Mouse (Mus musculus): ENCODE results near the gene Afg1l. TPM values are rescaled to one million over a fixed set of nuclear protein-coding genes. Genes with fewer than 3 reads are reported as not detected.

Afg1l gene
- total and polyA plus RNA-seq, 3 experiments, result 3.7 to 9.2 (median 8.4) TPM

DNA sequence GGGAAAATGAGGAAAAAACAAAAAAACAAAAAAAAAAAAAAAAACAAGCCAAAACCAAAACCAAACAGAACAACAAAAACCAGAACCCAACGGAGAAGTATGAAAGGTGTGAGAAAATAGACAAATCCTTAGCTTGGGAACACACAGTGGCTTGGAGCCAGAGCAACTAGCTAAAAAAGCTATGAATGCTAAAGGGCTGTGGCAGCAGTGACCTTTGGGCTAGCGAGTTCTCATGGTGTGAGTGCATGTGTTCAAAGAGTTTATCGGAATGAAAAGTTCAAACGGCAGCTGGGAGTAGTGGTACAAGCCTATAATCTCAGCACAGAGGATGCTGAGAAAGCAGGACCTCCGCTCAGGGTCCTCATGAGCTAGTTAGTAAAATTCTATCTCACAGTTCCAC, 214.2 kb downstream of the Afg1l start:
- TF ChIP-seq CTCF (IDR thresholded peaks at IDR 0.05; ENCODE audit: low read depth, low read length), result no peak
- no peak for TF ChIP-seq TAL1 (conservative IDR thresholded peaks at IDR 0.05; ENCODE audit: low read depth, low read length)
- TF ChIP-seq GATA2 (IDR thresholded peaks at IDR 0.05; ENCODE audit: borderline replicate concordance, low read depth, low read length), result no peak
- no peak for TF ChIP-seq GATA1 (IDR thresholded peaks at IDR 0.05; ENCODE audit: borderline replicate concordance, low read length)
- TF ChIP-seq POLR2AphosphoS5 (IDR thresholded peaks at IDR 0.05; ENCODE audit: insufficient replicate concordance, low read depth, low read length), result no peak
- ATAC-seq (ENCODE audit: extremely low read depth, insufficient number of reproducible peaks, low FRiP score, poor library complexity, severe bottlenecking) (no peak), DNase-seq (ENCODE audit: low spot score) (no peak)
- no peaks in the 10 kb centered on the region for H3K27me3 ChIP-seq (ENCODE audit: insufficient read depth, low read length)
- H3K4me1 ChIP-seq (ENCODE audit: insufficient read depth, low read depth, low read length), result peaks cover 92% of the 10 kb centered on the region
- H3K4me3 ChIP-seq (ENCODE audit: low read depth, low read length), result no peak overlapping the region; the same call in 1 of the 2 replicates
- peaks cover 16% of the 10 kb centered on the region for H3K9me3 ChIP-seq (replicated peaks)
- peaks cover 90% of the 10 kb centered on the region for H3K36me3 ChIP-seq (replicated peaks)

DNA sequence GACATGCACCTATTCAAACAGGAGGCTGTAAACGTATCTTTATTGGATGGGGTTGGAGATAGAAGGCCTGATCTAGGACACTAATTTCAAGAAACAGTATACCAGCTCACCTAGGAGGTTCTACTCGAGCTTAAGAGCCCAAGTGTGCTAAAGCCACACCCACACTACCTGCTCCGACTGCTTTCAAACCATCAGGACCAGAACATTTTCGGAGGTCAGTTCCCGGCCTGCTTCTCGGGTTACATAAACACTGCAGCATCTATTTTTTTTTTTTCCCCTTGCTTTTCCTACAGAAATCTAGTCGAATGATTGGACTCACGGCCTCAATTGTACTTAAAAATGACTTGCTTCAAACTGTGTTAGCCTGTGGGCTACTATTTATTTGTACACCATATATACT, 214.7 kb downstream of the Afg1l start:
- Histone ChIP-seq H3K4me3 (ENCODE audit: low read depth, low read length) (no peak overlapping the region), H3K4me1 (ENCODE audit: insufficient read depth, low read depth, low read length) (peaks cover 92% of the 10 kb centered on the region), H3K36me3 (replicated peaks) (peaks cover 90% of the 10 kb centered on the region), H3K9me3 (replicated peaks) (peaks cover 16% of the 10 kb centered on the region), H3K27me3 (ENCODE audit: insufficient read depth, low read length) (no peaks in the 10 kb centered on the region)
- DNase-seq (ENCODE audit: low spot score) (no peak), ATAC-seq (ENCODE audit: extremely low read depth, insufficient number of reproducible peaks, low FRiP score, poor library complexity, severe bottlenecking) (no peak)
- TF ChIP-seq GATA1 (IDR thresholded peaks at IDR 0.05; ENCODE audit: borderline replicate concordance, low read length), result no peak
- TF ChIP-seq GATA2 (IDR thresholded peaks at IDR 0.05; ENCODE audit: borderline replicate concordance, low read depth, low read length), result no peak
- TF ChIP-seq TAL1 (conservative IDR thresholded peaks at IDR 0.05; ENCODE audit: low read depth, low read length), result no peak
- no peak for TF ChIP-seq POLR2AphosphoS5 (IDR thresholded peaks at IDR 0.05; ENCODE audit: insufficient replicate concordance, low read depth, low read length)
- TF ChIP-seq CTCF (IDR thresholded peaks at IDR 0.05; ENCODE audit: low read depth, low read length), result no peak

Other genes with a start within 250 kb of the Afg1l start
- 67.1 and 98.4 TPM in 2 replicates for gene Foxo3, start 201.8 kb downstream of the Afg1l start, total RNA-seq (2014; fragmentation: Nextera tagmentation)
- gene Foxo3, start 201.8 kb downstream of the Afg1l start, total RNA-seq (2017), result 39.3 and 45.5 TPM in 2 replicates
- 59.2 and 67.0 TPM in 2 replicates for gene Foxo3, start 201.8 kb downstream of the Afg1l start, polyA plus RNA-seq (2012)
- 577 and 618 TPM in 2 replicates for gene Snx3, start 23.5 kb upstream of the Afg1l start, total RNA-seq (2014; fragmentation: Nextera tagmentation)
- 250 and 278 TPM in 2 replicates for gene Snx3, start 23.5 kb upstream of the Afg1l start, total RNA-seq (2017)
- gene Snx3, start 23.5 kb upstream of the Afg1l start, polyA plus RNA-seq (2012), result 272 and 292 TPM in 2 replicates
- not detected in 2 replicates for gene Nr2e1, start 105.1 kb upstream of the Afg1l start, total RNA-seq (2014; fragmentation: Nextera tagmentation)
- 0.06 TPM in 1 of 2 replicates, not detected in the other for gene Nr2e1, start 105.1 kb upstream of the Afg1l start, total RNA-seq (2017)
- gene Nr2e1, start 105.1 kb upstream of the Afg1l start, polyA plus RNA-seq (2012), result not detected in 2 replicates
- 24.5 and 65.2 TPM in 2 replicates for gene Ostm1, start 105.3 kb upstream of the Afg1l start, total RNA-seq (2014; fragmentation: Nextera tagmentation)
- 58.3 and 60.5 TPM in 2 replicates for gene Ostm1, start 105.3 kb upstream of the Afg1l start, total RNA-seq (2017)
- 4.0 and 4.9 TPM in 2 replicates for gene Ostm1, start 105.3 kb upstream of the Afg1l start, polyA plus RNA-seq (2012)

Data from G1E (cell line).